Mouse (Mus musculus): Measurements from ENCODE around the gene Miip. TPM values are rescaled to one million over a fixed set of nuclear protein-coding genes. Genes with fewer than 3 reads are reported as not detected.
"Not testable (repeated sequence)": the region's sequence is repeated elsewhere in the genome, so short reads cannot be mapped to it uniquely, and the experiment has no call there.

Gene Miip
- polyA plus RNA-seq, 1 experiment from 2014 or later, result 24.1 TPM

DNA sequence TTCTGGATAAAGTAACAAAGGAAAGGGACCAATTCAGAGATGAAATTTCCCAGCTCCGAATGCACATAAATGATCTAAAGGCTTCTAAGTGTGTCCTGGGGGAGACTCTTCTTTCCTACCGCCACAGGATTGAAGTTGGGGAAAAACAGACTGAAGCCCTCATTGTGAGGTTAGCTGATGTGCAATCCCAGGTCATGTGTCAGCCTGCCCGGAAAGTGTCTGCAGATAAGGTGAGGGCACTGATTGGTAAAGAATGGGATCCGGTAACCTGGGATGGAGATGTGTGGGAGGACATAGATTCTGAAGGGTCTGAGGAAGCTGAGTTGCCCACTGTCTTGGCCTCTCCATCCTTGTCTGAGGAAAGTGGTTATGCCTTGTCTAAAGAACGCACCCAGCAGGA, 622 bp upstream of the Miip start:
- Histone ChIP-seq H3K4me2 (peak overlapping the region; percentile 82), H3K9me3 (replicated peaks) (no peaks in the 10 kb centered on the region), H3K4me1 (replicated peaks) (peaks cover 25% of the 10 kb centered on the region), H3K9ac (peak overlapping the region; percentile 65), H3K27ac (peak overlapping the region; percentile 72), H3K36me3 (peaks cover 38% of the 10 kb centered on the region), H3K27me3 (no peaks in the 10 kb centered on the region), H3K4me3 (peak overlapping the region; percentile 65)
- 10% methylated on average over 5 of the region's 5 CpGs for WGBS
- no peak for ATAC-seq (replicated peaks; ENCODE audit: insufficient number of reproducible peaks, insufficient read depth, low FRiP score, low read depth)

DNA sequence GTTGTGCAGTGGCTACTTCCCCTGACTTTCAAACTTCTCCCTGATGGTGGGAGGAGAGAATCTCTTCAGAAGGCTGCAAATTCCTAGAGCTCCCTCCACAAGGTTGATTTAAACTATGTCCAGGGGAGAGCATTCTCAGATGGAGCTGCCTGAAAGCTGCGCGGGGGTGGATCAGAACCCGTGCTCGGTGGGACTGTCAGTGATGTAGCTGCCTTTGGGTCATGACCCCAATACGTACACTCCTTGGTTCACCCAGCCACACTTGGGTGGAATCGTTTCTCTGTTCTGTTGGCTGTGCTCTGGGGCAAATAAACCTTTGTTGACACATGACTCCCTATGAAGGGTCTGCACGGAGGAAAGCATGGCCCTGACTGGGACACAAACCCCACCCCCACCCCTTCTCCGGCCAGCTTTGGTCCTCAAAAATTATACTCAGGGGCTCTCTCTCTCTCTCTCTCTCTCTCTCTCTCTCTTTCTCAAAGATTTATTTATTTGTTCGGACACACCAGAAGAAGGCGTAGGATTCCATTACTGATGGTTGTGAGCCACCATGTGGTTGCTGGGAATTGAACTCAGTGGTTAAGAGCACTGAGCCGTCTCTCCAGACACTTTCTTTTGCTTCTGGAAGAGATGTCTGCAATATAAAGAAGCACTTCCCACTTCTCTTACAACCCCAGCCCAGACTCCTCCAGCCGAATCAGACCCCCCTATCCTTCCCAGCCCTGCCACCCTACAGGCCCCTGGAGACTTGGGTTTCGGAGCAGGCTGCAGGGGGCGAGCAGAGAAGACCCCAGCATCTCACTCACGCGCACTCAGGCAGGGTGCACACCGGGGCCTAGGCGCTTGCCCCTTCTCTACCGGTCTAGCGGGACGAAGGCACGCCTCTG, 810 bp downstream of the Miip start:
- H3K27ac ChIP-seq, result peak overlapping the region; percentile 83
- H3K27me3 ChIP-seq, result no peaks in the 10 kb centered on the region
- H3K4me3 ChIP-seq, result peak overlapping the region; percentile 65
- no peak for ATAC-seq (replicated peaks; ENCODE audit: insufficient number of reproducible peaks, insufficient read depth, low FRiP score, low read depth)
- no peaks in the 10 kb centered on the region for H3K9me3 ChIP-seq (replicated peaks)
- peak overlapping the region; percentile 72 for H3K9ac ChIP-seq
- peak overlapping the region; percentile 69 for H3K4me2 ChIP-seq
- peaks cover 25% of the 10 kb centered on the region for H3K4me1 ChIP-seq (replicated peaks)
- 6% methylated on average over 22 of the region's 22 CpGs for WGBS
- peaks cover 35% of the 10 kb centered on the region for H3K36me3 ChIP-seq

DNA sequence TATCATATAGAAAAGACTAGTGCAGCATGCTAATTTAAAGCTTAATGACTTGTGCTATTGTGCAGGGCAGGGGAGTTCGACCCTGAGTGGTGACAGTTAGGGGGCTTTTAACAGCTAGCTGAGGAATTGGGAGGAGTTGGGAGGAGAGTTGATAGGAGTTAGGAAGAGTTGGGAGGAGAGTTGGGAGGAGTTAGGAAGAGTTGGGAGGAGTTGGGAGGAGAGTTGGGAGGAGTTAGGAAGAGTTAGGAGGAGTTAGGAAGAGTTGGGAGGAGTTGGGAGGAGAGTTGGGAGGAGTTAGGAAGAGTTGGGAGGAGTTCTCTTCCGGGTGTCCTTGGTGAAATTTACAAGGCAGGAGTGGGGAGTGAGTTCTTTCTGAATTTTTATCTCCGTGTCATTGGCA, 1.8 kb downstream of the Miip start:
- ATAC-seq (replicated peaks; ENCODE audit: insufficient number of reproducible peaks, insufficient read depth, low FRiP score, low read depth); H3K27me3 ChIP-seq; H3K9me3 ChIP-seq (replicated peaks); H3K4me3 ChIP-seq; H3K27ac ChIP-seq; H3K9ac ChIP-seq: not testable (repeated sequence)
- peak overlapping the region; percentile 69; the same call in 1 of the 2 replicates for H3K4me2 ChIP-seq
- peaks cover 36% of the 10 kb centered on the region for H3K36me3 ChIP-seq
- H3K4me1 ChIP-seq (replicated peaks), result peaks cover 21% of the 10 kb centered on the region
- WGBS, result 36% methylated on average over 3 of the region's 3 CpGs

DNA sequence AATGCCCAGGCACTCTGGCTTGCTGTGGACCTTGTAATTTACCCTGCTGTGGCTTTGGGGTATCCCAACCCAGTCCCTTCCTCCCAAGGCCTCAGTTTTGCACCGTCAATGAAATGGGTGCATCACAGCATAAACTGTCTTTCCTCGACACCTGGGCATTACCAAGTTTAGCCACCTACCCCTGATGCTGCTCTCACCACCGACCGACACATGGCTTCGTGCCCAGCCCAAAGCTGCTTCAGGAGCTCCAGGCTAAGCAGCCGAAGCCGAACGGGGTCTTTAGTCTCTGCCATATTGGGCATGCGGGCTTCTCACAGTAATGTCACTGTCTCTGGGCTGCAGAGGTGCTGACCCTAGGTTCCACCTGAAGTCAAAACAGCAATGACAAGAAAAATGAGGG, 2.6 kb downstream of the Miip start:
- Histone ChIP-seq H3K27me3 (no peaks in the 10 kb centered on the region), H3K4me1 (replicated peaks) (peaks cover 21% of the 10 kb centered on the region), H3K9me3 (replicated peaks) (no peaks in the 10 kb centered on the region), H3K4me3 (no peak overlapping the region), H3K27ac (no peak overlapping the region), H3K4me2 (no peak overlapping the region), H3K9ac (no peak overlapping the region), H3K36me3 (peaks cover 37% of the 10 kb centered on the region)
- 92% methylated on average over 9 of the region's 9 CpGs for WGBS
- ATAC-seq (replicated peaks; ENCODE audit: insufficient number of reproducible peaks, insufficient read depth, low FRiP score, low read depth), result no peak

DNA sequence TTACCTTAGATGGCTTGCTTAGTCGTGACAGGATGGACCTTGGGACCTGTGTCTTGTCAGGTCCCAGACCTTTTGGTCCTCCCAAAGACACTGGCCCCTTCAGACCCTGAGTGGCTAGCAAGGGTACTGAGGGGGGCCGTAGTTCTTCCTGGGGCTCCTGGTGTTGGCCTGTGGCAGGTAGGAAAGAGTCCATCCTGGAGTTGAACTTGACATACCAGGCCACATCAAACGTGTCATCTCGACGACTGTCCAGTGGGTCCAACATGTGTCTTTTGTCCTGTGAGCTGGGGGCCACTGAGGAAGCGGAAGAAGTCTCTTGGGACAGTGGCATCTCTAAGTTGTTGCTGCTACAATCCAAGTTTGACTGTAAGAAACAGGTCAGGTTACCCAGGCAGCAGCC, 3.0 kb downstream of the Miip start:
- H3K4me2 ChIP-seq, result no peak overlapping the region
- peaks cover 21% of the 10 kb centered on the region for H3K4me1 ChIP-seq (replicated peaks)
- H3K36me3 ChIP-seq, result peaks cover 40% of the 10 kb centered on the region
- no peaks in the 10 kb centered on the region for H3K27me3 ChIP-seq
- H3K9ac ChIP-seq, result no peak overlapping the region
- no peak for ATAC-seq (replicated peaks; ENCODE audit: insufficient number of reproducible peaks, insufficient read depth, low FRiP score, low read depth)
- no peak overlapping the region for H3K27ac ChIP-seq
- WGBS, result 90% methylated on average over 6 of the region's 6 CpGs
- H3K9me3 ChIP-seq (replicated peaks), result no peaks in the 10 kb centered on the region
- H3K4me3 ChIP-seq, result no peak overlapping the region

DNA sequence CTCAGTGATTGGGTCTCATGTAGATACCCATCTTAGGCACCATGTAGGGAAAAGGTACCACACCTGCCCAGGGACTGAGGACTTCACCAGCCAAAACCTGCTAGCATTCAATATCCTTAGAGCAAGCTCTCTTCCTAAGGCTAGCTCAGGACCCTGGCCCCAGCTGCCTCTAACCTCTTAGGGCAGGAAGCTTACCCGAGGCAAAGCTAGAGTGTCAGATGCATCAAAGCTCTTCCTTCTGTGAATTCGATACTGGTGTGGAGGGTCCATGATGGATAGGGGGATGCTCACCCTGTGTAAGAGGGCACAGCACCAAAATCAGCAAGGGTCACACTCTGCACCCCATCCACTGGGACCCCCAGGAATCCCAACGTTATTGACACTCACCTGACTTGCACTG, 6.6 kb downstream of the Miip start:
- no peaks in the 10 kb centered on the region for H3K27me3 ChIP-seq
- no peaks in the 10 kb centered on the region; the same call in 1 of the 2 replicates for H3K4me1 ChIP-seq (replicated peaks)
- no peak overlapping the region for H3K27ac ChIP-seq
- H3K4me3 ChIP-seq, result no peak overlapping the region
- no peaks in the 10 kb centered on the region for H3K9me3 ChIP-seq (replicated peaks)
- H3K36me3 ChIP-seq, result peaks cover 48% of the 10 kb centered on the region
- no peak for ATAC-seq (replicated peaks; ENCODE audit: insufficient number of reproducible peaks, insufficient read depth, low FRiP score, low read depth)
- H3K4me2 ChIP-seq, result no peak overlapping the region
- no peak overlapping the region for H3K9ac ChIP-seq
- WGBS, result 89% methylated on average over 3 of the region's 3 CpGs

DNA sequence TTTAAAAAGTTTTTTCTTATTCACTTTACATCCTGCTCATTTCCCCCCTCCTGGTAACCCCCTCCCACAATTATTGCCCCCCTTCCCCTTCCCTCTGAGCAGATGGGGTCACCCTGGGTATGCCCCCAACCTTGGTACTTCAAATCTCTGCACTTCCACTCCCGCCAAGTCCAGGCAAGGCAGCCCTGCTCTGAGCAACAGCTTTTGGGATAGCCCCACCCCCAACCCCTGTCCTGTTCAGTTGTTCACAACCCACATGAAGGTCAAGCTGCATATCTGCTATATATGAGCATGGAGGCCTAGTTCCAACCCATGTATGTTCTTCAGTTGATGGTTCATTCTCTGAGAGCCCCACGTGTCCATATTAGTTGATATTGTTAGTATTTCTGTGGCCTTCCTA, 17.8 kb downstream of the Miip start:
- Histone ChIP-seq H3K27ac (no peak overlapping the region), H3K4me2 (no peak overlapping the region), H3K9ac (no peak overlapping the region), H3K9me3 (replicated peaks) (no peaks in the 10 kb centered on the region), H3K4me3 (no peak overlapping the region), H3K27me3 (no peaks in the 10 kb centered on the region), H3K4me1 (replicated peaks) (peaks cover 9% of the 10 kb centered on the region), H3K36me3 (no peaks in the 10 kb centered on the region)
- WGBS, result 80% methylated on average over 2 of the region's 2 CpGs
- ATAC-seq (replicated peaks; ENCODE audit: insufficient number of reproducible peaks, insufficient read depth, low FRiP score, low read depth), result no peak

DNA sequence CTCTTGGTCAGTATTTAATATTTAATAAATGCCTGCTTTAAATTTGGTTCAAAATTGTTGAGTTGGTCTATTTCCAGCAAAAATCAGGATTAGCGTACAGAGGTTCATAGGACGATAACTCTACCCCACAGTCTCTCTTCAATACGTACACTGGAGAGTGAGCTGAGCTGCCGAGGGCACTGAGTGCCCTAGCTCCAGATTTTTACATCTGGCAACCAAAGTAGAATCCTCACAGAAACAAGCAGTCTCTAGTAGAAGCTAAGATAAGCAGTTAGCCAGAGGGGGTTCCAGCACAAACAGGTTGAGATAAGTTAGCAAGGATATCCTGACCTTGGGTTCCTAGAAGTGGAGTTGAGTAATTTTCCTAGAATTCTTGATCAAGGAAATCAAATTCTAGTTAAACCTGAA, 20.0 kb downstream of the Miip start:
- Histone ChIP-seq H3K9me3 (replicated peaks) (no peaks in the 10 kb centered on the region), H3K27ac (peak overlapping the region; percentile 17), H3K9ac (peak overlapping the region; percentile 35), H3K27me3 (no peaks in the 10 kb centered on the region), H3K36me3 (peaks cover 5% of the 10 kb centered on the region; the same call in 1 of the 2 replicates), H3K4me2 (peak overlapping the region; percentile 64), H3K4me3 (peak overlapping the region; percentile 92), H3K4me1 (replicated peaks) (peaks cover 9% of the 10 kb centered on the region)
- peak; percentile 42 for ATAC-seq (replicated peaks; ENCODE audit: insufficient number of reproducible peaks, insufficient read depth, low FRiP score, low read depth)
- 4% methylated on average over 4 of the region's 4 CpGs for WGBS

DNA sequence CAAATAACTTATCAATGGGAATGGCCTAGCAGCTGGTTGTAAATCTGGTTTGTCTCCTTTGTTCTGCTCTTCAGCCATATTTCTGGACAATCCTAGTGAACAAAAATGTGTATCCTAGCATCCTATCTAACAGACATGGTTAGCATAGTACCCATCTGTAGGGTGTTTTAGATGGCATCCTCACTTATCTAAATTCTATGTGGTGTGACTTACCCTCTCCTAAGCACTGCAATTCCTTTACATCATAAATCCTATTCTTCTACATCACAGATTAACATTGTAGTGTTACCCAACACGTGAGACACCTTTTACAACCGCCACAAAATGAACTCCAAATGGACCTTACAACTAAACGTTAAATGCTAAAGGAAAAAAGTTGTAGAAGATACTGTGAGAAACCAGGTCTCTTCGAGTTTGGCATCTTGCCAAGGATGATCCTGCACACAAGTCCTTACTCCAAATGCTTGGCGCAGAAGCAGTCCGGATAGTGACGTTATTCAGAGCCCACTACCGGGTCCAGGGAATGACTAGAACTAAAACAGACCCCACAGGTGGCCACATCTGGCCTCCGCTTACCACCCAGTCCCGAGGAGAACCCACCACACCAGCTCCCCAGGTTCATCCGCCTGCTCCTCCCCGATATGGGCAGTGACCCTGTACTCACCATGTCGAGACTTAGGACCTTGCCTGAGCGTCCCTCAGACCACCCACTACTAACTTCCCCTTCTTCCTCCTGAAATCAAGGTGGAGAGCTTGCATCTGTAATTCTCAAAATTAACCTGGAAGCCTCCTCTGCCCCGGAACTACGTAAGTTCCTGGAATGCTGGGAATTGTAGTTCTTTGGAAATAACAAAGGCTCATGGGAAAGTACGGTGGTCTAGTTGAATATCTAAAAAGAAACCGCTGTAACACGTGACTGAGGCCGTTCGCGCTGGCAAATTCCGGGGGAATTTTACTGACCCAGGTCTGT, 20.7 kb downstream of the Miip start, which contains the start of gene Zfp933:
TSS of gene Zfp933 (minus strand) at position 753 of the 970 bp plus-strand sequence.
- WGBS, result under 1% methylated on average over 23 of the region's 23 CpGs
- peak; percentile 81 for ATAC-seq (replicated peaks; ENCODE audit: insufficient number of reproducible peaks, insufficient read depth, low FRiP score, low read depth)
- peak within 1 kb of the TSS; percentile 64 for H3K4me2 ChIP-seq
- H3K36me3 ChIP-seq, result peaks cover 9% of the 10 kb centered on the region
- no peaks in the 10 kb centered on the region for H3K27me3 ChIP-seq
- peak within 1 kb of the TSS; percentile 71 for H3K9ac ChIP-seq
- peak within 1 kb of the TSS; percentile 51 for H3K27ac ChIP-seq
- H3K4me1 ChIP-seq (replicated peaks), result peaks cover 9% of the 10 kb centered on the region
- H3K4me3 ChIP-seq, result peak within 1 kb of the TSS; percentile 92
- no peaks in the 10 kb centered on the region for H3K9me3 ChIP-seq (replicated peaks)

DNA sequence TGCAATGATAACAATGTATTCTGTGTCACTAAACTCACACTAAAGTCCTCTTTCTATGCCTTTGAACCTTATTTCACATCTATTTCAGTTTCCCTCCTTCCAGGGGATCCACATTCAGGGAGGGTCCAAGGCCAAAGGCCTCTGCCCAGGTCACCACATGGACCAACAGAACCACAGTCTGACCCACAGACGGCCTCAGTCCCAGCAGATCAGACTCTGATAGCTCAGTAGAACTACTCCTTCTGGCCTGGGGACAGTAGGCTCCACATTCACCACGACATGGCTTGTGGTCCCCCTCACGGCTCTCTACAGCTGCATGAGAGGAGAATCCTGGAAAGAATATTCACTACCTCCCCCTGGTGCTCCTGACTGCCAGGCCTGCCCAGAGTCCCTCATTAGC, 25.7 kb downstream of the Miip start:
- peaks cover 6% of the 10 kb centered on the region for H3K4me1 ChIP-seq (replicated peaks)
- peaks cover 32% of the 10 kb centered on the region for H3K36me3 ChIP-seq
- no peaks in the 10 kb centered on the region for H3K27me3 ChIP-seq
- H3K4me2 ChIP-seq, result no peak overlapping the region
- no peak for ATAC-seq (replicated peaks; ENCODE audit: insufficient number of reproducible peaks, insufficient read depth, low FRiP score, low read depth)
- peaks cover 7% of the 10 kb centered on the region; the same call in 1 of the 2 replicates for H3K9me3 ChIP-seq (replicated peaks)
- 93% methylated on average over 3 of the region's 3 CpGs for WGBS
- no peak overlapping the region for H3K27ac ChIP-seq
- H3K4me3 ChIP-seq, result no peak overlapping the region
- no peak overlapping the region for H3K9ac ChIP-seq

DNA sequence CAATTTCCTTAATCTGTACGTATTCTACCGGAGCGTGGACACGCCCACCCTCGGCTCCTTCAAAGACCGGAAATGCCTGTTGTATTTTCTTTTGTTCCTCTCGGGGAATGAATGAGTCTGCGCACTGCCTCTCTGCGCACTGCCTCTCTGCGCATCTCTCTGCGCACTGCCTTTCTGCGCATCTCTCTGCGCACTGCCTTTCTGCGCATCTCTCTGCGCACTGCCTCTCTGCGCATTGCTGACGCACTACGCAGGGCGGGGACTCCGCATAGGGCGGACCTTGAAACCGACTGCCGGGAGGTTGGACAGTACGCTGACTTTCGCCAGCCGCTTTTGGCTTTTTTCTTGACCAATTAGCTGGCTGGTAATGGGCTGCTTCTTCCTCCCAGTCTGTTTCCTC, 29.3 kb downstream of the Miip start:
- H3K4me3 ChIP-seq; H3K4me2 ChIP-seq; ATAC-seq (replicated peaks; ENCODE audit: insufficient number of reproducible peaks, insufficient read depth, low FRiP score, low read depth); H3K9me3 ChIP-seq (replicated peaks); H3K27me3 ChIP-seq; H3K9ac ChIP-seq; H3K4me1 ChIP-seq (replicated peaks); H3K27ac ChIP-seq: not testable (repeated sequence)
- peaks cover 29% of the 10 kb centered on the region for H3K36me3 ChIP-seq
- 98% methylated on average over 14 of the region's 26 CpGs for WGBS

Measured in heart, embryonic 15.5 days (tissue).